Mouse (Mus musculus): ENCODE results near the gene Tbkbp1. TPM values are rescaled to one million over a fixed set of nuclear protein-coding genes. Genes with fewer than 3 reads are reported as not detected.
A peak's percentile ranks its signal among the peaks of the same experiment; 100 is the strongest.

Tbkbp1 gene
- total and polyA plus RNA-seq, 3 experiments = 0.44 to 5.7 (median 3.1) TPM

GRCm38 (mm10) chr11:97188643-97188955 is 37.3 kb upstream of the Tbkbp1 start (continued):
- TF ChIP-seq RAD21 (IDR thresholded peaks at IDR 0.05; ENCODE audit: low read depth, low read length) (no peak), POLR2AphosphoS2 (IDR thresholded peaks at IDR 0.05; ENCODE audit: low read depth, low read length) (peak; percentile 17; the same call in 1 of the 2 replicates), E2F4 (IDR thresholded peaks at IDR 0.05; ENCODE audit: insufficient replicate concordance, low read depth, low read length) (no peak), USF2 (conservative IDR thresholded peaks at IDR 0.05; ENCODE audit: low read depth, low read length) (peak; percentile 74), POLR2A (IDR thresholded peaks at IDR 0.05; ENCODE audit: low read depth, low read length) (no peak), PAX5 (IDR thresholded peaks at IDR 0.05; ENCODE audit: low read length) (no peak), IRF4 (IDR thresholded peaks at IDR 0.05; ENCODE audit: low read depth, low read length) (no peak; the same call in 1 of the 2 replicates), HCFC1 (IDR thresholded peaks at IDR 0.05; ENCODE audit: low read depth, low read length) (no peak), MAX (IDR thresholded peaks at IDR 0.05; ENCODE audit: low read length) (no peak), EP300 (IDR thresholded peaks at IDR 0.05; ENCODE audit: low read length) (no peak), MAFK (IDR thresholded peaks at IDR 0.05; ENCODE audit: insufficient replicate concordance, low read length) (no peak)

- H3K27ac ChIP-seq (ENCODE audit: insufficient read depth, low read depth) = peak within 1 kb of the TSS; percentile 88
- peak within 1 kb of the TSS; percentile 98 for H3K9ac ChIP-seq (ENCODE audit: insufficient read depth, low read depth)
- H3K79me2 ChIP-seq (replicated peaks; ENCODE audit: control insufficient read depth, extremely low read depth, insufficient read depth, poor library complexity, severe bottlenecking) = peaks cover 49% of the 10 kb centered on the region
- no peaks in the 10 kb centered on the region for H3K9me3 ChIP-seq (replicated peaks; ENCODE audit: low read length)
- dilution Hi-C loops (cut with MboI; ENCODE audit: extremely low pct_ligation_motif_present, extremely low pct_unique_long_range_greater_than_20kb, low sequenced_read_pairs) = no loop called here
- H3K36me3 ChIP-seq (replicated peaks in 1 of 2; ENCODE audit: control insufficient read depth in 1 of 2, insufficient read depth in 1 of 2, low read length in 1 of 2) = peaks cover 18 to 31% of the 10 kb centered on the region in 2 experiments
- in situ Hi-C loops (cut with MboI; ENCODE audit: low pct_ligation_motif_present, low pct_unique_long_range_greater_than_20kb, low sequenced_read_pairs) = no loop called here
- H3K4me2 ChIP-seq (ENCODE audit: insufficient read depth, low read depth, poor library complexity, severe bottlenecking) = peak within 1 kb of the TSS; percentile 91
- peak; percentile 99 for DNase-seq (ENCODE audit: extremely low read depth)
- peaks cover 12 to 67% of the 10 kb centered on the region in 2 experiments for H3K4me1 ChIP-seq (ENCODE audit: control insufficient read depth in 1 of 2, insufficient read depth in 2 of 2)
- no peaks in the 10 kb centered on the region for H3K27me3 ChIP-seq (replicated peaks)
- H3K4me3 ChIP-seq (replicated peaks in 1 of 3; ENCODE audit: low read depth in 2 of 3, low read length in 2 of 3, poor library complexity in 1 of 3) = peak within 1 kb of the TSS; percentile 63 to 86 (median 76)
- TF ChIP-seq MAX (IDR thresholded peaks at IDR 0.05; ENCODE audit: low read length) (peak; percentile 100), MYC (IDR thresholded peaks at IDR 0.05; ENCODE audit: low read depth, low read length) (no peak), PAX5 (IDR thresholded peaks at IDR 0.05; ENCODE audit: low read length) (no peak), USF2 (conservative IDR thresholded peaks at IDR 0.05; ENCODE audit: low read depth, low read length) (no peak), SIN3A (IDR thresholded peaks at IDR 0.05; ENCODE audit: low read length) (peak; percentile 97), JUND (conservative IDR thresholded peaks at IDR 0.05; ENCODE audit: low read depth, low read length) (no peak), ETS1 (conservative IDR thresholded peaks at IDR 0.05; ENCODE audit: low read depth, low read length) (no peak; the same call in 1 of the 2 replicates), ZC3H11A (IDR thresholded peaks at IDR 0.05; ENCODE audit: low read depth, low read length) (no peak), USF1 (IDR thresholded peaks at IDR 0.05; ENCODE audit: low read depth, low read length) (peak; percentile 82), EP300 (IDR thresholded peaks at IDR 0.05; ENCODE audit: low read length) (no peak), TCF12 (IDR thresholded peaks at IDR 0.05; ENCODE audit: low read depth, low read length) (peak; percentile 97), GABPA (IDR thresholded peaks at IDR 0.05; ENCODE audit: insufficient replicate concordance, low read depth, low read length) (no peak; the same call in 1 of the 2 replicates), ELF1 (IDR thresholded peaks at IDR 0.05; ENCODE audit: low read depth, low read length) (peak; percentile 91), POLR2AphosphoS2 (IDR thresholded peaks at IDR 0.05; ENCODE audit: low read depth, low read length) (peak; percentile 81; the same call in 1 of the 2 replicates), MEF2A (IDR thresholded peaks at IDR 0.05; ENCODE audit: borderline replicate concordance, low read depth, low read length) (peak; percentile 85), ZNF384 (IDR thresholded peaks at IDR 0.05; ENCODE audit: low read depth, low read length) (no peak), NELFE (IDR thresholded peaks at IDR 0.05; ENCODE audit: low read depth, low read length) (peak; percentile 91), ZMIZ1 (IDR thresholded peaks at IDR 0.05; ENCODE audit: low read depth, low read length) (peak; percentile 39), IRF4 (IDR thresholded peaks at IDR 0.05; ENCODE audit: low read depth, low read length) (peak; percentile 75), RCOR1 (conservative IDR thresholded peaks at IDR 0.05; ENCODE audit: low read depth, low read length) (no peak), JUN (IDR thresholded peaks at IDR 0.05; ENCODE audit: insufficient read depth, low read depth, low read length) (no peak), HCFC1 (IDR thresholded peaks at IDR 0.05; ENCODE audit: low read depth, low read length) (peak; percentile 78), POLR2A (IDR thresholded peaks at IDR 0.05; ENCODE audit: low read depth, low read length) (peak; percentile 98), MXI1 (IDR thresholded peaks at IDR 0.05; ENCODE audit: low read depth, low read length) (peak; percentile 100), KAT2A (IDR thresholded peaks at IDR 0.05; ENCODE audit: insufficient replicate concordance, low read length) (peak; percentile 98), TBP (conservative IDR thresholded peaks at IDR 0.05; ENCODE audit: low read depth, low read length) (peak; percentile 87), RAD21 (IDR thresholded peaks at IDR 0.05; ENCODE audit: low read depth, low read length) (no peak), UBTF (IDR thresholded peaks at IDR 0.05; ENCODE audit: low read depth, low read length) (peak; percentile 96), NRF1 (IDR thresholded peaks at IDR 0.05; ENCODE audit: low read depth, low read length) (peak; percentile 78), CHD1 (IDR thresholded peaks at IDR 0.05; ENCODE audit: low read depth, low read length) (no peak), BHLHE40 (IDR thresholded peaks at IDR 0.05; ENCODE audit: low read depth, low read length) (peak; percentile 60; the same call in 1 of the 2 replicates), CHD2 (IDR thresholded peaks at IDR 0.05; ENCODE audit: low read length) (peak; percentile 97)
Observed at GRCm38 (mm10) chr11:97187764-97188642, 36.7 kb upstream of the Tbkbp1 start, which contains the start of gene Kpnb1. Gene Kpnb1 (minus strand): TSS chr11:97187881.

All from CH12.LX (cell line).